Mouse (Mus musculus) heart, adult 8-10 months (tissue): ENCODE measurements around the gene Gm10486. TPM values are rescaled to one million over a fixed set of nuclear protein-coding genes. Genes with fewer than 3 reads are reported as not detected.
"Not testable (repeated sequence)": the region's sequence is repeated elsewhere in the genome, so short reads cannot be mapped to it uniquely, and the experiment has no call there.

ENCODE experiments used
- DNase-seq: peaks from one replicate; pipeline ENCODE4 v3.0.0; 2022; ENCODE audit warnings: low spot score
- total RNA-seq, 4 experiments: library from RNA; stranded (reverse); gene quantifications; 2 replicates each; pipeline ENCODE4 v1.2.4; 2022

Gm10486 gene
- total RNA-seq, result not detected

DNA sequence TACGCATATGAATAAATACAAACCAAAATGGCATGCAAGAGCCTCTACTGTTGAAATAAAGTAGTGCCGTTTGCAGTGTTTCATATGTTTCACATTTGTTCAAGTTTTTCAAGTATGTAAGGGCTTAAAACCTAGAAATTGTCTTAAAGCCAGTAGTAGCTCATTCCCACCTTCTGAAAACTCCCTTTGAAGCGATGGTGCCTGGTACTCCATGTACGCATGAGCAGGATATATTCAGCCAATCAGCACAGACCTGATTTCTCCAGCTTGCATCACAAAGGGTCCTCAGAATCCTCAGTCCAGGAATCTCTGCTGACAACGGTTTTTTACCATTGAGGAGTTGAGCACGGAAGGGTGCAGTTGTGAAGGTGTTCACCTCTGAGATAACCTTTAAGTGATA is at the start of gene Gm10486:
Gene Gm10486, plus strand, starts transcription at position 301 of the 400 bp plus-strand sequence.
- DNase-seq, result not testable (repeated sequence)
